ENCODE assay signal across 9 mouse cellular contexts in genomic region chr1:164798471-164798922, GRCm38 (mm10). TPM values are rescaled to one million over a fixed set of nuclear protein-coding genes. Genes with fewer than 3 reads are reported as not detected.
DNase-seq lines count a peak whose midpoint lies in the region; ATAC-seq and TF ChIP-seq lines count a peak whose summit lies in the region.
"Had no signal": no experiment of that assay in that cellular context is flagged by ENCODE, and none has a peak within 500 bp of the region (broad histone marks: within the 10 kb centered on the region; RNA-seq: fewer than 3 reads in every experiment).

No protein-coding gene starts in this region.

- H3K36me3 ChIP-seq in intestine, postnatal 0 days (ENCODE audit: control insufficient read depth, insufficient read depth): no peaks in the 10 kb centered on the region
- H3K36me3 ChIP-seq: neural tube, embryonic 12.5 days had no signal

- H3K27ac ChIP-seq in intestine, postnatal 0 days (ENCODE audit: low read depth, low read length): no peak overlapping the region
- H3K27ac ChIP-seq: neural tube, embryonic 12.5 days had no signal

- H3K4me2 ChIP-seq in intestine, postnatal 0 days (replicated peaks; ENCODE audit: low read depth): no peak overlapping the region
- H3K4me2 ChIP-seq: neural tube, embryonic 12.5 days had no signal

- H3K9me3 ChIP-seq in intestine, postnatal 0 days (ENCODE audit: control insufficient read depth): no peaks in the 10 kb centered on the region
- H3K9me3 ChIP-seq: neural tube, embryonic 12.5 days had no signal

- DNase-seq in cerebellum, adult 8-10 months: no peak
- peak; percentile 85 for DNase-seq in 3T3-L1 (ENCODE audit: low read depth, low spot score)
- DNase-seq in gastrocnemius, postnatal 36 days: peak; percentile 33 to 63
- DNase-seq in kidney, postnatal 4 days: peak; percentile 16 to 24
- DNase-seq in spleen, postnatal 36 days (ENCODE audit: low spot score in 2 of 2): no peak

- no peaks in the 10 kb centered on the region for H3K4me1 ChIP-seq in intestine, postnatal 0 days (replicated peaks; ENCODE audit: control insufficient read depth, insufficient read depth, low read length)

- no peak overlapping the region for H3K4me3 ChIP-seq in intestine, postnatal 0 days (ENCODE audit: low read depth, low read length)
- H3K4me3 ChIP-seq: neural tube, embryonic 12.5 days had no signal

- H3K9ac ChIP-seq in intestine, postnatal 0 days (ENCODE audit: low read depth, low read length): no peak overlapping the region
- H3K9ac ChIP-seq: neural tube, embryonic 12.5 days had no signal

- peak; percentile 51 for ATAC-seq in cerebellum, adult (ENCODE audit: insufficient number of reproducible peaks, low FRiP score, low TSS enrichment)
- no peak for ATAC-seq in megakaryocyte-erythroid progenitor cell, adult 5-6 weeks (replicated peaks; ENCODE audit: low FRiP score, low TSS enrichment, poor library complexity, severe bottlenecking)
- ATAC-seq in intestine, postnatal 0 days: no peak

- TF ChIP-seq CTCF in intestine, postnatal 0 days (IDR thresholded peaks at IDR 0.05; ENCODE audit: low read depth): no peak

- 58% methylated on average over 1 of the region's 1 CpGs for WGBS in intestine, postnatal 0 days

- H3K27me3 ChIP-seq in intestine, postnatal 0 days (replicated peaks; ENCODE audit: control insufficient read depth, insufficient read depth, low read length): no peaks in the 10 kb centered on the region
- H3K27me3 ChIP-seq: neural tube, embryonic 12.5 days had no signal

- intact Hi-C loops in gastrocnemius, postnatal 36 days (cut with DNase I): no loop called here

RNA-seq across cellular contexts. Expression of gene Dpt, which starts 2.1 kb away (rescaled TPM):
- 10 to 100 TPM; 48.2 to 49.4 TPM for total RNA-seq in gastrocnemius, postnatal 36 days (2021)
- total RNA-seq in megakaryocyte-erythroid progenitor cell, adult 5-6 weeks (2014; fragmentation: Nextera tagmentation): not detected in 2 replicates
- total RNA-seq in megakaryocyte-erythroid progenitor cell, adult 5-6 weeks (2017): not detected in 2 replicates
- polyA plus RNA-seq in intestine, postnatal 0 days (2015; fragmentation: Nextera tagmentation; extraction: Ambion mirVana): 22.6 and 27.9 TPM in 2 replicates

Comparison
In these comparisons a context has a peak if more than half of its experiments do, and no peak if none do; other contexts are left out.
1. DNase-seq: peak in 3T3-L1 (single experiment), gastrocnemius, postnatal 36 days (2 of 2) and kidney, postnatal 4 days (2 of 2); none in cerebellum, adult 8-10 months (single experiment) and spleen, postnatal 36 days (0 of 2).
2. RNA of gene Dpt, which starts 2.1 kb away (total RNA-seq): 48.2 to 49.4 TPM in gastrocnemius, postnatal 36 days; not detected in megakaryocyte-erythroid progenitor cell, adult 5-6 weeks; every median in the first group is over 10 times any median in the second.